In the genomic region with DNA sequence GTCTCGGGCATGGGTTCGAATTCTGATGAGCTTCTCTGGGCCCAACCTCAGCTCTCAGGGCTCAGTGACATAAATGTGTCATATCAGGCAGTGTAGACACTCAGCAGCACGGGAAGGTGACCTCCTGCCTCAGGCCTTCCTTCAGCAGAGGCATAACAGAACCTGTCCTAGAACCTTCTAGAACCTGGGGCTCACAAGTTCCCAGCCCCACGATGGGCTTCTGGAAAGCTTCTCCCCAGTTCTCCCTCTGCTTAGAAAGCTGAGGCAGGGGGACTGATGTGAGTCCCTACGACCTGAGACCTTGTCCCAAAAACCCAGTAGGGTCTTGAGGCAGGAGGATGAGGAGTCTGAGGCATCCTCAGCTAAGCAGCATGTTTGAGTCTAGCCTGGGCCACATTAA, we compare ENCODE assay signal across 9 mouse cellular contexts. TPM values are rescaled to one million over a fixed set of nuclear protein-coding genes. Genes with fewer than 3 reads are reported as not detected.
DNase-seq lines count a peak whose midpoint lies in the region; ATAC-seq and TF ChIP-seq lines count a peak whose summit lies in the region.
"Had no signal": no experiment of that assay in that cellular context is flagged by ENCODE, and none has a peak within 500 bp of the region (broad histone marks: within the 10 kb centered on the region; RNA-seq: fewer than 3 reads in every experiment).

No protein-coding gene starts in this region.

- TF ChIP-seq POLR2A in small intestine, adult 2 months (IDR thresholded peaks at IDR 0.05; ENCODE audit: low read depth, low read length): no peak

- no peak for TF ChIP-seq CTCF in lung, postnatal 0 days (IDR thresholded peaks at IDR 0.05)
- no peak for TF ChIP-seq CTCF in small intestine, adult 2 months (IDR thresholded peaks at IDR 0.05; ENCODE audit: extremely low read depth, insufficient read length, insufficient replicate concordance, low read depth, low read length)

- H3K9me3 ChIP-seq in heart, embryonic 15.5 days (replicated peaks): no peaks in the 10 kb centered on the region
- H3K9me3 ChIP-seq in lung, postnatal 0 days (ENCODE audit: low read length): no peaks in the 10 kb centered on the region
- H3K9me3 ChIP-seq in embryonic facial prominence, embryonic 12.5 days: no peaks in the 10 kb centered on the region
- H3K9me3 ChIP-seq: midbrain, embryonic 13.5 days had no signal

- no peak for DNase-seq in heart, postnatal 25 days (ENCODE audit: low spot score)
- DNase-seq in lung, postnatal 0 days (ENCODE audit: low spot score): peak; percentile 4
- no peak for DNase-seq in lung, postnatal 14 days
- DNase-seq in left cerebral cortex, adult 11 months (ENCODE audit: low spot score): no peak
- DNase-seq: cerebellum, adult 11 months had no signal

- ATAC-seq in heart, embryonic 15.5 days (replicated peaks; ENCODE audit: insufficient number of reproducible peaks, insufficient read depth, low FRiP score, low read depth): no peak
- ATAC-seq in lung, postnatal 0 days: no peak
- no peak for ATAC-seq in embryonic facial prominence, embryonic 12.5 days (ENCODE audit: insufficient number of reproducible peaks, insufficient read depth, low FRiP score, low TSS enrichment)
- ATAC-seq: midbrain, embryonic 13.5 days had no signal

- no peak overlapping the region for H3K4me2 ChIP-seq in heart, embryonic 15.5 days
- H3K4me2 ChIP-seq in lung, postnatal 0 days (replicated peaks; ENCODE audit: low read depth, low read length): no peak overlapping the region
- H3K4me2 ChIP-seq in embryonic facial prominence, embryonic 12.5 days (replicated peaks): no peak overlapping the region
- H3K4me2 ChIP-seq: midbrain, embryonic 13.5 days had no signal

- no peaks in the 10 kb centered on the region for H3K27me3 ChIP-seq in heart, embryonic 15.5 days
- no peaks in the 10 kb centered on the region for H3K27me3 ChIP-seq in lung, postnatal 0 days (replicated peaks; ENCODE audit: insufficient read depth, low read length)
- no peaks in the 10 kb centered on the region for H3K27me3 ChIP-seq in embryonic facial prominence, embryonic 12.5 days
- no peaks in the 10 kb centered on the region for H3K27me3 ChIP-seq in small intestine, adult 2 months (ENCODE audit: control insufficient read depth, insufficient read depth, low read length)

- peaks cover 2% of the 10 kb centered on the region; the same call in 1 of the 2 replicates for H3K36me3 ChIP-seq in heart, embryonic 15.5 days
- H3K36me3 ChIP-seq in lung, postnatal 0 days (ENCODE audit: insufficient read depth, low read length): no peaks in the 10 kb centered on the region
- 0 out of 2 replicates have a peak, but pooled peaks cover 10% of the 10 kb centered on the region for H3K36me3 ChIP-seq in embryonic facial prominence, embryonic 12.5 days
- H3K36me3 ChIP-seq in small intestine, adult 2 months (ENCODE audit: control insufficient read depth, insufficient read depth, low read length): no peaks in the 10 kb centered on the region; the same call in 1 of the 2 replicates

- no peak overlapping the region for H3K4me3 ChIP-seq in heart, embryonic 15.5 days
- no peak overlapping the region for H3K4me3 ChIP-seq in lung, postnatal 0 days (ENCODE audit: low read depth, low read length)
- no peak overlapping the region for H3K4me3 ChIP-seq in embryonic facial prominence, embryonic 12.5 days
- no peak overlapping the region for H3K4me3 ChIP-seq in small intestine, adult 2 months (ENCODE audit: low read depth, low read length)
- H3K4me3 ChIP-seq: midbrain, embryonic 13.5 days had no signal

- H3K4me1 ChIP-seq in heart, embryonic 15.5 days (replicated peaks): peaks cover 95% of the 10 kb centered on the region
- peaks cover 54% of the 10 kb centered on the region for H3K4me1 ChIP-seq in lung, postnatal 0 days (ENCODE audit: insufficient read depth, low read depth, low read length)
- H3K4me1 ChIP-seq in embryonic facial prominence, embryonic 12.5 days: peaks cover 70% of the 10 kb centered on the region
- H3K4me1 ChIP-seq in small intestine, adult 2 months (ENCODE audit: control insufficient read depth, insufficient read depth, insufficient read length, low read length): peaks cover 74% of the 10 kb centered on the region

- H3K27ac ChIP-seq in heart, embryonic 15.5 days: peak overlapping the region; percentile 98
- peak overlapping the region; percentile 89; the same call in 1 of the 2 replicates for H3K27ac ChIP-seq in lung, postnatal 0 days (ENCODE audit: low read length)
- H3K27ac ChIP-seq in embryonic facial prominence, embryonic 12.5 days: peak overlapping the region; percentile 54
- H3K27ac ChIP-seq in small intestine, adult 2 months (ENCODE audit: insufficient read depth, low read depth, low read length): peak overlapping the region; percentile 70
- H3K27ac ChIP-seq: midbrain, embryonic 13.5 days had no signal

- no peak for TF ChIP-seq EP300 in lung, postnatal 0 days (IDR thresholded peaks at IDR 0.05)

- 70% methylated on average over 5 of the region's 5 CpGs for WGBS in heart, embryonic 15.5 days
- 63% methylated on average over 5 of the region's 5 CpGs for WGBS in lung, postnatal 0 days
- WGBS in embryonic facial prominence, embryonic 12.5 days: 81% methylated on average over 5 of the region's 5 CpGs
- 51% methylated on average over 5 of the region's 5 CpGs for WGBS in small intestine, adult 2 months

- intact Hi-C loops in heart, postnatal 25 days (cut with DNase I): no loop called here

- H3K9ac ChIP-seq in heart, embryonic 15.5 days: no peak overlapping the region
- no peak overlapping the region for H3K9ac ChIP-seq in lung, postnatal 0 days (replicated peaks; ENCODE audit: low read depth)
- no peak overlapping the region for H3K9ac ChIP-seq in embryonic facial prominence, embryonic 12.5 days
- H3K9ac ChIP-seq: midbrain, embryonic 13.5 days had no signal

RNA-seq across cellular contexts. Expression of a gene that starts 22.3 kb away (rescaled TPM):
- 3.9 and 4.1 TPM in 2 replicates for polyA plus RNA-seq in heart, embryonic 15.5 days (2015; fragmentation: Nextera tagmentation; extraction: Ambion mirVana)
- 1 to 10 TPM; 2.0 TPM for total RNA-seq in heart, postnatal 25 days (2021)
- 3.1 and 3.6 TPM in 2 replicates for polyA plus RNA-seq in lung, postnatal 0 days (2015; fragmentation: Nextera tagmentation; extraction: Ambion mirVana)
- polyA plus RNA-seq in embryonic facial prominence, embryonic 12.5 days (2016; fragmentation: Nextera tagmentation; extraction: Ambion mirVana): 3.1 and 3.4 TPM in 2 replicates
- 2,702 and 6,898 TPM in 2 replicates for polyA plus RNA-seq in small intestine, adult 2 months (2012; rRNA removed)

RNA-seq across cellular contexts. Expression of a gene that starts 26.3 kb away (rescaled TPM):
- polyA plus RNA-seq in heart, embryonic 15.5 days (2015; fragmentation: Nextera tagmentation; extraction: Ambion mirVana): 0.84 and 0.91 TPM in 2 replicates
- under 1 TPM in 1 of 2 experiments, not detected in 1; 0.70 TPM for total RNA-seq in heart, postnatal 25 days (2021)
- 0.20 and 0.63 TPM in 2 replicates for polyA plus RNA-seq in lung, postnatal 0 days (2015; fragmentation: Nextera tagmentation; extraction: Ambion mirVana)
- 2.0 and 3.8 TPM in 2 replicates for polyA plus RNA-seq in embryonic facial prominence, embryonic 12.5 days (2016; fragmentation: Nextera tagmentation; extraction: Ambion mirVana)
- 2.9 and 5.0 TPM in 2 replicates for polyA plus RNA-seq in small intestine, adult 2 months (2012; rRNA removed)

RNA-seq across cellular contexts. Expression of a gene that starts 30.9 kb away (rescaled TPM):
- polyA plus RNA-seq in heart, embryonic 15.5 days (2015; fragmentation: Nextera tagmentation; extraction: Ambion mirVana): 2.2 and 2.3 TPM in 2 replicates
- total RNA-seq in heart, postnatal 25 days (2021): under 1 TPM; 0.61 to 0.78 TPM
- polyA plus RNA-seq in lung, postnatal 0 days (2015; fragmentation: Nextera tagmentation; extraction: Ambion mirVana): 2.4 and 3.0 TPM in 2 replicates
- 2.9 and 4.1 TPM in 2 replicates for polyA plus RNA-seq in embryonic facial prominence, embryonic 12.5 days (2016; fragmentation: Nextera tagmentation; extraction: Ambion mirVana)
- polyA plus RNA-seq in small intestine, adult 2 months (2012; rRNA removed): 1.8 and 4.8 TPM in 2 replicates

RNA-seq across cellular contexts. Expression of a gene that starts 30.9 kb away (rescaled TPM):
- 65.2 and 79.9 TPM in 2 replicates for polyA plus RNA-seq in heart, embryonic 15.5 days (2015; fragmentation: Nextera tagmentation; extraction: Ambion mirVana)
- 10 to 100 TPM; 52.0 to 56.2 TPM for total RNA-seq in heart, postnatal 25 days (2021)
- 49.4 and 55.2 TPM in 2 replicates for polyA plus RNA-seq in lung, postnatal 0 days (2015; fragmentation: Nextera tagmentation; extraction: Ambion mirVana)
- polyA plus RNA-seq in embryonic facial prominence, embryonic 12.5 days (2016; fragmentation: Nextera tagmentation; extraction: Ambion mirVana): 73.6 and 77.0 TPM in 2 replicates
- polyA plus RNA-seq in small intestine, adult 2 months (2012; rRNA removed): 86.8 and 113 TPM in 2 replicates

RNA-seq across cellular contexts. Expression of a gene that starts 36.8 kb away (rescaled TPM):
- polyA plus RNA-seq in heart, embryonic 15.5 days (2015; fragmentation: Nextera tagmentation; extraction: Ambion mirVana): 66.5 and 84.1 TPM in 2 replicates
- 10 to 100 TPM; 27.7 to 32.3 TPM for total RNA-seq in heart, postnatal 25 days (2021)
- polyA plus RNA-seq in lung, postnatal 0 days (2015; fragmentation: Nextera tagmentation; extraction: Ambion mirVana): 39.5 and 39.7 TPM in 2 replicates
- 140 and 143 TPM in 2 replicates for polyA plus RNA-seq in embryonic facial prominence, embryonic 12.5 days (2016; fragmentation: Nextera tagmentation; extraction: Ambion mirVana)
- 70.5 and 132 TPM in 2 replicates for polyA plus RNA-seq in small intestine, adult 2 months (2012; rRNA removed)

Comparison
In these comparisons a context has a peak if more than half of its experiments do, and no peak if none do; other contexts are left out.
1. RNA of a gene that starts 22.3 kb away (polyA plus RNA-seq): 2,702 to 6,898 TPM in small intestine, adult 2 months; 3.9 to 4.1 TPM in heart, embryonic 15.5 days, 3.1 to 3.4 TPM in embryonic facial prominence, embryonic 12.5 days and 3.1 to 3.6 TPM in lung, postnatal 0 days; every median in the first group is over 100 times any median in the second.
2. Peak in every context shown above with its lines, with median percentiles within 50 percentile points of each other: H3K27ac ChIP-seq.